Mouse (Mus musculus) lung, postnatal 10 days (tissue): ENCODE data around the gene Ppp3r1.
A peak's percentile ranks its signal among the peaks of the same experiment; 100 is the strongest.
"Not testable (repeated sequence)": the region's sequence is repeated elsewhere in the genome, so short reads cannot be mapped to it uniquely, and the experiment has no call there.

Experiments used
- DNase-seq: peaks from one replicate; pipeline ENCODE4 v3.0.0; 2021

Gene Ppp3r1

GRCm38 (mm10) chr11:17200936-17201335, 41.9 kb downstream of the Ppp3r1 start:
- DNase-seq: no peak

GRCm38 (mm10) chr11:17202481-17202880, 43.4 kb downstream of the Ppp3r1 start:
- no peak for DNase-seq

GRCm38 (mm10) chr11:17211258-17212140, 52.4 kb downstream of the Ppp3r1 start, which contains the start of gene Pno1:
Pno1 (minus strand) TSS chr11:17211568.
- DNase-seq: peak; percentile 98

- DNase-seq: no peak
Measured at GRCm38 (mm10) chr11:17212141-17212495, 53.1 kb downstream of the Ppp3r1 start.

GRCm38 (mm10) chr11:17212903-17213509, 53.9 kb downstream of the Ppp3r1 start:
- DNase-seq: no peak

- no peak for DNase-seq
Measured at GRCm38 (mm10) chr11:17215475-17215874, 56.4 kb downstream of the Ppp3r1 start.

- DNase-seq: no peak
Measured at GRCm38 (mm10) chr11:17221126-17221525, 62.1 kb downstream of the Ppp3r1 start.

- DNase-seq: no peak
Measured at GRCm38 (mm10) chr11:17232792-17233191, 73.7 kb downstream of the Ppp3r1 start.

- no peak for DNase-seq
Measured at GRCm38 (mm10) chr11:17236449-17237037, 77.5 kb downstream of the Ppp3r1 start.

- not testable (repeated sequence) for DNase-seq
Measured at GRCm38 (mm10) chr11:17238598-17238997, 79.5 kb downstream of the Ppp3r1 start.

- DNase-seq: no peak
Measured at GRCm38 (mm10) chr11:17248715-17249114, 89.7 kb downstream of the Ppp3r1 start.
